Mouse (Mus musculus): ENCODE measurements around the gene Atp1b2. TPM values are rescaled to one million over a fixed set of nuclear protein-coding genes. Genes with fewer than 3 reads are reported as not detected.
"Not testable (repeated sequence)": the region's sequence is repeated elsewhere in the genome, so short reads cannot be mapped to it uniquely, and the experiment has no call there.

Atp1b2 gene
- total RNA-seq (2021), result 100 to 1,000 TPM; 391 to 411 TPM
- long read RNA-seq, experiment 1, transcript Atp1b2-201 (7 exons, 2,842 nt), result major isoform, 322 of 372 reads
- long read RNA-seq, experiment 1, transcript Atp1b2-204 (6 exons, 711 nt), result minor isoform, 8 of 372 reads
- long read RNA-seq, experiment 1, partial matches to known transcripts, result 14 of 372 reads
- long read RNA-seq, experiment 1, other reads (novel, unspliced or antisense), result 28 of 372 reads
- long read RNA-seq, experiment 2, transcript Atp1b2-204 (6 exons, 711 nt), result minor isoform, 5 of 524 reads
- long read RNA-seq, experiment 2, transcript Atp1b2-201 (7 exons, 2,842 nt), result major isoform, 472 of 524 reads
- long read RNA-seq, experiment 2, partial matches to known transcripts, result 11 of 524 reads
- long read RNA-seq, experiment 2, other reads (novel, unspliced or antisense), result 36 of 524 reads

DNA sequence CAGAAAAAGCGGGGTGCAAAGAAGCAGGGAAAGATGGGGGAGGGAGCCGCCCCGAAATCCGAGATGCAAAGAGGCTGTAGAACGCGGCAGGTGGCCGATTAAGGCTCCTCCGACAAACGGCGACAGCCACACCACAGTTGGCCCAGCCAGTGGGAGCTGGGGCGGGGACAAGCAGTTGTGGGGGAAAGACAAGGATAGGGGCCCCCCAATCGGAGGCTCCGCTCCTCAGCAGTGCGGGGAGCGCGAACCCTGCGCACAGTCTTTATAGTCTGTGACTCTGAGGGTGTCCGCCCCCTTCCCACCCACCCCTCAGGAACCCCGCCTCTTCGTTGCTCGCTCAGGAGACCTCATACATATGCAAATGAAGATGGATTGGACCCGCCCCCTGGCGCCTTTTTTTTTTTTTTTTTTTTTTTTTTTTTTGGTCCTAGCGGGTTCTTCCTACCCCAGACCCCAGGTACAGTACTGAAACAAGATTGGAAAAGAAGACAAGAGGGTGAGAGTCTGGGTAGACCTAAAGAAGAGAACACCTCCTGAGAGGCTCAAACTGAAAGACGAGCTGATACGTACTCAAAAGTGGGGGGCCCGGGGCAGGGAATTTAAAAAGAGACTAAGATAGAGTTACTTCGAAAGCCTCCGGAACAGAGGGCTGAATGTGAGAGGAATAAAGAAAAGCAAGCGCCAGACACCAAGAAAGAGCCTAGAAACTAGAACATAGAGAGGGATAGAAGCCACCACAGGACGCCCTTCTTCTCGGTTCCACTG lies at the start of gene Atp1b2:
TSS of gene Atp1b2 (minus strand) at position 217 of the 765 bp plus-strand sequence.
- Histone ChIP-seq H3K4me3 (peak within 1 kb of the TSS; percentile 88), H3K27ac (peak within 1 kb of the TSS; percentile 95)
- no peak for TF ChIP-seq CTCF (conservative IDR thresholded peaks at IDR 0.05)
- peak; percentile 84 to 85 for DNase-seq (ENCODE audit: low spot score in 2 of 2)

DNA sequence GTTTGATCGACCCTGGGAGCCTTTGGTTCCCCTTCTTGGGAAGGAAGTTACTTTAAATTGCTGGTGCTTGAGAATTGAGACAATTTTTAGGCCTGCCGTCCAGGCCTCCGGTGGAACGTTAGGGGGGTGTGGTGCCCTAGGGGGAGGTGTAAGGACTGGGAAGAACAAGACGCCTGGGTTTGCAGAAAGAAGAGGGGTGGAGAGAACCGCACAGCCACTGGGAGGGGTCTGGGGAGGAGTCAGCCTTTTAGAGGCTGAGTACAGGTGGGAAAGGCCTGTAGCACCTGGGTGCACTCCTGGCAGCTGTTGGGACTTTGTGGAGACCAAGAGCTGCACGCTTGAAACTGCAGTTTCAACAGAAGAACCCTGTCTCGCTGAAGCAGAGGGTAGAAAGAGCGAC lies 49.0 kb upstream of the Atp1b2 start:
- no peak for DNase-seq (ENCODE audit: low spot score in 2 of 2)
- TF ChIP-seq CTCF (conservative IDR thresholded peaks at IDR 0.05), result no peak
- Histone ChIP-seq H3K4me3 (no peak overlapping the region), H3K27ac (no peak overlapping the region)

DNA sequence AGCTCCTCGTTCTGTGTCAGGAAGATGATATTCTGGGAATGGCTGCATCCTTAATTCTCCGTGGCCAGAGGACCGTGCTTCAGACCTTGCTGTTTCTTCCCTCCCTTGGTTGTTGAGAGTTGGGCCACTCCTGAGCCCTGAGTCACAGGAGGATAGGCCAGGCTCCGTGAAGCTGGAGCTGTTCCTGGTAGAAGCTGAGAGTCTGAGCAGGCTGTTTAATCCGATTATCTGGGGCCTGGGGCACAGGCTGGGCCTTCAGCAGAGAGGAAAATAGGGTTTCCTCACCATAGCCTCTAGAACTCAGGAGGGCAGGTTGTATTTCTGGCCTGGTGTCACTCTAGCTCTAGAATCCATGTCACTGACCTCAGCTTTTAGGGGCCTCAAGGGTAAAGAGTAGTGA lies 47.7 kb upstream of the Atp1b2 start:
- no peak for TF ChIP-seq CTCF (conservative IDR thresholded peaks at IDR 0.05)
- Histone ChIP-seq H3K27ac (no peak overlapping the region), H3K4me3 (no peak overlapping the region)
- no peak for DNase-seq (ENCODE audit: low spot score in 2 of 2)

DNA sequence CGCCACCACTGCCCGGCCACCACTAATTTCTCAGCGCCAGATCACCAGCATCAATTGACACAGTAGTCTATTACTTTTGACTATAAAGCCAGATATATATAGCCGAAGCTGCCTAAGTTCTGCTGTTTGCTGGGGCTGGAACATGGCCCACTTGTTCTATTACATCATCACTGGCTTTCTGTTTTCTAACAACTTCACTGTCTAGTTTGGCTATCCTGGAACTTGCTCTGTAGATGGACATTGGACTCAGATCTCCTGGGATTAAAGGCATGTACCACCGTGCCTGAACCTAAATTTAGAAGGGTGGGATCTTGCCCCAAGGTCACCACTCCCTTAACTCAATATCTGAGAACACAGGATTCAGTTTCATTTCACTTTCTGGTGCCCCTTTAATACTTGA lies 40.1 kb upstream of the Atp1b2 start:
- no peak for DNase-seq (ENCODE audit: low spot score in 2 of 2)
- TF ChIP-seq CTCF (conservative IDR thresholded peaks at IDR 0.05), result no peak
- Histone ChIP-seq H3K27ac (no peak overlapping the region), H3K4me3 (no peak overlapping the region)

DNA sequence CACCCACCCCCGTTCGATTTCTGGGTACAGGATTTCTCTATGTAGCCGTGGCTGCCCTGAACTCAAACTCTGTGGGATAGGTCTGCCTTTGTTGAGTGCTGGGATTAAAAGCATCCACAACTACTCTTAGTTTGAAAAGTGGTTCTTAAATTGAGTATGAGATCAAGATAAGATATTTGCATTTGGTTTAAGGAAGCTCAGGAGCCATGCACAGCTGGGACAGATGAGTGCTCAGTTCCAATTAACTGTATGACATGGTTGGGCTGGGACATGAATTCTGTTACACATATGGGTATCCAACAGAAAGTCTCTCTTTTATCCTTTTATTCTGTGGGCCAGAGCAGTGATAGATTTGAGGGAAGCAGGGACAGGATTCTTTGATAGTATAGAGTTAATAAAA lies 29.7 kb upstream of the Atp1b2 start:
- DNase-seq (ENCODE audit: low spot score in 2 of 2), result no peak
- Histone ChIP-seq H3K4me3 (no peak overlapping the region), H3K27ac (no peak overlapping the region)
- TF ChIP-seq CTCF (conservative IDR thresholded peaks at IDR 0.05), result no peak

DNA sequence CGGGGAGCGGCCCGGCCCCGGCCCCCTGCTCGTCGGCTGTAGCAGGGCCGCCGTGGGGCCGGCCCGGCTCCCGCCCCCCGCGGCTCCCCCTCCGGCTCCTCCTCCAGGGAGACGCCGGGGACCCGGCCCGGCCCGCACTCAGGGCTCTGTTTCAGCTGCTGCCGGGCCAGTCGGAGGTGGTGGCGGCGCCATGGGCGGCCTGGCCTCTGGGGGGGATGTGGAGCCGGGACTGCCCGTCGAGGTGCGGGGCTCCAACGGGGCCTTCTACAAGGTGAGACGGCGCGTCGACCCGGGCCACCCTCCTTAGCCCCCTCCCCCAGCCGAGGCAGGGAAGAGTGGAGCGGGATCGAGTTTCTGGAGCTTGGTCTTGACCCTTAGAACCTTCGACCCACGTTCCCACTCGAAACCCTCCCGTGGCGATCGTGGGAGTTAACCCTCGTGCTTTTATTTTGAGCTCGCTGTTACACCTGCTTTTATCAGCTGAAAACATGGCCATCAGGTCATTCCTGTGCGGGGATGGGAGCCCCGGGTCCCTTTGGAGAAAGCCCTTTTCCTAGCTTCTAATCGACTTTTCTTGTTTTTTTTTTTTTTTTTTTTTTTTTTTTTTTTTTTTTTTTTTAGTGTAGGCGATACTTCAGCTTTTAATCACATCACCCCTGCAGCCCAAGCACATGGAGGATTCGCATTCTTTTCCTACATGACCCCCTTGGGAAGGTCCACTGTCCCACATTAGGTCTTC lies 27.6 kb upstream of the Atp1b2 start:
- H3K4me3 ChIP-seq, result peak overlapping the region; percentile 87
- TF ChIP-seq CTCF (conservative IDR thresholded peaks at IDR 0.05), result no peak
- H3K27ac ChIP-seq, result peak overlapping the region; percentile 91
- peak; percentile 22 to 25 for DNase-seq (ENCODE audit: low spot score in 2 of 2)

DNA sequence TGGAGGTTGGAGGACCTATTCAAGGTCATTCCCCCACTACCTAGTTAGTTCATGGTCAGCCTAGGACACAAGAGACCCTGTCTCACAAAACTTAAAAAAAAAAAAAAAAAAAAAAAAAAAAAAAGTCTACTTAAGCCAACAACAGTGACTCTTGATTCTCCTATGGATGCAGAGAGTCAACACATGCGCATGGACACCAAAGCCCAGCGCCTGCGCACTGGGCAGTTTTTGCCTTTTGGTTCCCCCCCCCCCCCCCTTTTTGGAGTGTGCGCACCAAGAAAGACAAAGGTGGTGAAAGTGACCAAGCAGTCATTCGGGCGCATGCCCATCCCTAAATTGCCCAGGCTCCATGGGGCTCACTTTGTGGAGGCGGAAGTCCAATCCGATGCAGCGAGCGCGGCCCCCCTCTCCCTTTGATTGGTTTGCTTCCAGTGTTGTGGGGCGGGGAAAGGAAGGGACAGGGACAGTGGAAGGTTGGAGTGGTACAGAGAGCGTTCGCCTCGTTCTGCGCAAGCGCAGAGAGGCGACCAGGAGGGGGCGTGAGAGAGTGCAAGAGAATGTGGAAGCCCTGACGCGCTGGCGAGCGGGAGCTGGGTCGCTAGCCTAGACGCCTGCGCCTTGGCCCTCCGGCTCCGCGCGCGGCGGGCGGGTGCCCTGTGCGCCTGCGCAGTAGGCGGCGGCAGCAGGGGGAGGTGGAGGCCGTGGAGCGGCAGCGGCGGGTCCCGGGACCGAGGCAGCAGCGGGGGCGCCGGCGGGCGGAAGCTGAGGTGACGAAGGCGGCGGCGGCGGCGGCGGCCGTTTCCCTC lies 26.7 kb upstream of the Atp1b2 start, which contains the start of gene Fxr2:
TSS of gene Fxr2 (plus strand) at position 707 of the 806 bp plus-strand sequence.
- TF ChIP-seq CTCF (conservative IDR thresholded peaks at IDR 0.05), result peak; percentile 84
- Histone ChIP-seq H3K27ac (peak within 1 kb of the TSS; percentile 91), H3K4me3 (peak within 1 kb of the TSS; percentile 87)
- DNase-seq (ENCODE audit: low spot score in 2 of 2), result peak; percentile 100

DNA sequence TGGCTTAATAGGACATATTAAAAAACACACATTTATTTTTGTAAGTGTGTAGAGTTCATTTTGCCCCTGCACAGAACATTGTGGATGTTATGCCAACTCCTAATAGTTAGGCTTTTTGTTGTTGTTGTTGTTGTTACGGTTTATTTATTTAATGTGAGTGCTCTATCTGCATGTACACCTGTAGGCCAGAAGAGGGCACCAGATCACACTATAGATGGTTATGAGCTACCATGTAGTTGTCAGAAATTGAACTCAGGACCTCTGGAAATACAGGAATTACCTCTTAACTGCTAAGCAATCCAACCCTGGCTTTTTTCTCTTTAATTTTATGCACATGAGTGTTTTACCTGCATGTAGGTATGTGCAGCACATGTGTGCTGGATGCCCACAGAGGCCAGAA lies 24.1 kb upstream of the Atp1b2 start:
- no peak for DNase-seq (ENCODE audit: low spot score in 2 of 2)
- H3K4me3 ChIP-seq, result no peak overlapping the region
- H3K27ac ChIP-seq, result no peak overlapping the region
- TF ChIP-seq CTCF (conservative IDR thresholded peaks at IDR 0.05), result peak; percentile 80

DNA sequence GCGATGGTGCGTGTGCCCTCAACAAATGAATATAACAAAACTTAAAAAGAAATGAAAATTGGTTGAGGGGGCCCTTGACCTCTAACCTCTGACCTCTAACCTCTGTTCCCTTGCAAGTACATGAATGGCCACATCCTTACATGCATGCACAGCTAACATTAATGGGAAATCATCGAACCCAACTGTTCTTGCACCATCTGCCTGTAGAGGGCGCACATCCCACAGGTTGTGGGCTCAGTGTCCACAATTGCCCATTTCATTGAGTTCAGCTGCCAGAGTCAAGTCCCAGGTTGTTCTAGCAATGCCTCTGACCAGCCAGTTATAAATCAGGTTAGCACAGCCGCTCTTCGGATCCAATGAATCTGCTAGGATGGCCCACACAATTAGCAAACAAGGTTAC lies 22.5 kb upstream of the Atp1b2 start:
- H3K4me3 ChIP-seq, result no peak overlapping the region
- peak in 1 of 2 experiments; percentile 72 for DNase-seq (ENCODE audit: low spot score in 2 of 2)

DNA sequence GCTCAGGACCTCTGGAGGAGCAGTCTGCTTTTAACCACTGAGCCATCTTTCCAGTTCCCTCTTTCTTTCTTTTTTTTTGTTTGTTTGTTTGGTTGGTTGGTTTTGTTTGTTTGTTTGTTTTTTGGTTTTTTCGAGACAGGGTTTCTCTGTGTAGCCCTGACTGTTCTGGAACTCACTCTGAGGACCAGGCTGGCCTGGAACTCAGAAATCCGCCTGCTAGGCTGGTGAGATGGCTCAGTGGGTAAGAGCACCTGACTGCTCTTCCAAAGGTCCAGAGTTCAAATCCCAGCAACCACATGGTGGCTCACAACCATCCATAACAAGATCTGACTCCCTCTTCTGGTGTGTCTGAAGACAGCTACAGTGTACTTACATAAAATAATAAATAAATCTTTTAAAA lies 18.6 kb upstream of the Atp1b2 start:
- DNase-seq (ENCODE audit: low spot score in 2 of 2); H3K4me3 ChIP-seq; H3K27ac ChIP-seq: not testable (repeated sequence)

More for the DNA sequence above, 22.5 kb upstream of the Atp1b2 start:
- no peak overlapping the region for H3K27ac ChIP-seq
- TF ChIP-seq CTCF (conservative IDR thresholded peaks at IDR 0.05), result peak; percentile 96

DNA sequence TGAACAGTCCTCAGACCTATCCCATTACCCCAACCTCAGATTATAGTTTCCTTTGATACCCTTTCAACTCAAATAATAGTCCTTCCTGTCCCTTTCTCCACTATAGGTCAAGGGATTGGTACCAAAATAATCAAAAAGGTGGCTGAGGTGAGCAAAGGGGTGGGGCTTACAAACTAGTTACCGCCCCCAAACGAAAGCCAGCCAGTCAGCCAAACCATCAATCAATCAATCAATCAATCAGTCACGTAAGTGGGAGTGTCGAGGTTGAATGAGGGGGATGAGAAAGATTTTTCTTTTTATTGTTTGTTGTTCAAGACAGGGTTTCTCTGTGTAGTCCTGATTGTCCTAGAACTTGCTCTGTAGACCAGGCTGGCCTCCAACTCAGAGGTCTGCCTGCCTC lies 17.3 kb upstream of the Atp1b2 start:
- TF ChIP-seq CTCF (conservative IDR thresholded peaks at IDR 0.05), result no peak
- Histone ChIP-seq H3K27ac (peak overlapping the region; percentile 94; the same call in 1 of the 2 replicates), H3K4me3 (peak overlapping the region; percentile 76; the same call in 1 of the 2 replicates)
- no peak for DNase-seq (ENCODE audit: low spot score in 2 of 2)

DNA sequence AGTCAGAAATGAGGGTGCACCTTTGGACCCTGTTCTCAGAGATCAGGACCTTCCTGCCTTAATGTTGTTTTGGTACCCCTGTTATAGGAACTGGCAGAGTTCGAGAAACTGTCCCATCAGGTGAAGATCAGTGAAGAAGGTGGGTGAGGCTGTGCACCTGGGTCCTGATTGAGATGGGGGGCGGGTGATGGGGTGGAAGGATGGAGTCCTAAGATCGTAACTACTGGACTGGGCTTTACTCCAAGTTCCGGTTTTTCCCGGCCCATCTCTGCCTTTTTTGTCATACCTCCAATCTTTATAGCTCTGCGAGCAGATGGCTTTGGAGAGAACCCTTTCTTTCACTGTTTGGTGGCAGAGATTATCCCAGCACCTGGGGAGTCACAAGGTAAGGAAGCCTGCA lies 16.7 kb upstream of the Atp1b2 start:
- Histone ChIP-seq H3K27ac (peak overlapping the region; percentile 94), H3K4me3 (peak overlapping the region; percentile 76)
- no peak for TF ChIP-seq CTCF (conservative IDR thresholded peaks at IDR 0.05)
- DNase-seq (ENCODE audit: low spot score in 2 of 2), result no peak

All from layer of hippocampus, adult 2 months (tissue).